Mouse (Mus musculus): ENCODE results near the gene Cbarp.

Cbarp gene

GRCm38 (mm10) chr10:80094085-80094484 is 46.5 kb downstream of the Cbarp start:
- no peak for DNase-seq (ENCODE audit: low read depth)

GRCm38 (mm10) chr10:80092690-80093089 is 47.9 kb downstream of the Cbarp start:
- no peak for DNase-seq (ENCODE audit: low read depth)

GRCm38 (mm10) chr10:80091527-80091926 is 49.1 kb downstream of the Cbarp start:
- no peak for DNase-seq (ENCODE audit: low read depth)

- DNase-seq (ENCODE audit: low read depth): no peak
Observed at GRCm38 (mm10) chr10:80089146-80089545, 51.5 kb downstream of the Cbarp start.

GRCm38 (mm10) chr10:80087483-80087882 is 53.2 kb downstream of the Cbarp start:
- no peak for DNase-seq (ENCODE audit: low read depth)

GRCm38 (mm10) chr10:80086847-80087246 is 53.8 kb downstream of the Cbarp start:
- peak; percentile 52 for DNase-seq (ENCODE audit: low read depth)

GRCm38 (mm10) chr10:80084817-80085487 is 55.7 kb downstream of the Cbarp start:
- DNase-seq (ENCODE audit: low read depth): peak; percentile 87

GRCm38 (mm10) chr10:80081075-80081474 is 59.6 kb downstream of the Cbarp start:
- no peak for DNase-seq (ENCODE audit: low read depth)
